ENCODE assay signal across 24 mouse cellular contexts in genomic region chr3:102358801-102359200, GRCm38 (mm10).
"Had no signal": no experiment of that assay in that cellular context is flagged by ENCODE, and none has a peak within 500 bp of the region (broad histone marks: within the 10 kb centered on the region; RNA-seq: fewer than 3 reads in every experiment).

No protein-coding gene starts in this region.

- H3K27me3 ChIP-seq: heart, embryonic 15.5 days; kidney, embryonic 15.5 days; limb, embryonic 12.5 days; liver, embryonic 12.5 days had no signal

- H3K9me3 ChIP-seq: heart, embryonic 13.5 days; heart, embryonic 15.5 days; hindbrain, embryonic 13.5 days; hindbrain, embryonic 15.5 days; kidney, embryonic 15.5 days; limb, embryonic 10.5 days; limb, embryonic 12.5 days; liver, embryonic 12.5 days had no signal

- H3K9ac ChIP-seq: forebrain, postnatal 0 days; heart, embryonic 13.5 days; heart, embryonic 15.5 days; hindbrain, embryonic 13.5 days; hindbrain, embryonic 15.5 days; kidney, embryonic 15.5 days; limb, embryonic 12.5 days; liver, embryonic 12.5 days; liver, embryonic 14.5 days had no signal

- H3K36me3 ChIP-seq: heart, embryonic 13.5 days; heart, embryonic 15.5 days; hindbrain, embryonic 13.5 days; hindbrain, embryonic 15.5 days; kidney, embryonic 15.5 days; limb, embryonic 10.5 days; limb, embryonic 12.5 days; liver, embryonic 12.5 days had no signal

- DNase-seq: forebrain, postnatal 0 days; gastrocnemius, postnatal 10 days; gastrocnemius, postnatal 36 days; kidney, adult 11 months; kidney, adult 2 months; kidney, adult 9 months; kidney, postnatal 14 days; kidney, postnatal 36 days; layer of hippocampus, adult 9-11 months; layer of hippocampus, postnatal 36 days; liver; lung, adult 2 months had no signal

- H3K4me1 ChIP-seq: heart, embryonic 15.5 days; hindbrain, embryonic 13.5 days; hindbrain, embryonic 15.5 days; kidney, embryonic 15.5 days; limb, embryonic 12.5 days; liver, embryonic 12.5 days had no signal

- H3K27ac ChIP-seq: heart, embryonic 13.5 days; heart, embryonic 15.5 days; hindbrain, embryonic 13.5 days; hindbrain, embryonic 15.5 days; hindbrain, postnatal 0 days; kidney, embryonic 15.5 days; kidney, postnatal 0 days; limb, embryonic 10.5 days; limb, embryonic 12.5 days; liver, embryonic 12.5 days; liver, embryonic 14.5 days had no signal

- ATAC-seq: forebrain, postnatal 0 days; hindbrain, postnatal 0 days; intestine, embryonic 16.5 days; liver, embryonic 12.5 days had no signal

- H3K4me2 ChIP-seq: heart, embryonic 13.5 days; heart, embryonic 15.5 days; hindbrain, embryonic 13.5 days; hindbrain, embryonic 15.5 days; kidney, embryonic 15.5 days; limb, embryonic 12.5 days; liver, embryonic 12.5 days had no signal

- H3K4me3 ChIP-seq: heart, embryonic 13.5 days; heart, embryonic 15.5 days; hindbrain, embryonic 13.5 days; hindbrain, embryonic 15.5 days; kidney, embryonic 15.5 days; limb, embryonic 10.5 days; limb, embryonic 12.5 days; liver, embryonic 12.5 days had no signal
